Mouse (Mus musculus): ENCODE measurements at regions not wholly inside any gene's neighbourhood (a gene's known extent, or its start where the extent isn't known, plus 50 kb on each side); places are given as distances from the start of the nearest gene placed in this dataset.

DNA sequence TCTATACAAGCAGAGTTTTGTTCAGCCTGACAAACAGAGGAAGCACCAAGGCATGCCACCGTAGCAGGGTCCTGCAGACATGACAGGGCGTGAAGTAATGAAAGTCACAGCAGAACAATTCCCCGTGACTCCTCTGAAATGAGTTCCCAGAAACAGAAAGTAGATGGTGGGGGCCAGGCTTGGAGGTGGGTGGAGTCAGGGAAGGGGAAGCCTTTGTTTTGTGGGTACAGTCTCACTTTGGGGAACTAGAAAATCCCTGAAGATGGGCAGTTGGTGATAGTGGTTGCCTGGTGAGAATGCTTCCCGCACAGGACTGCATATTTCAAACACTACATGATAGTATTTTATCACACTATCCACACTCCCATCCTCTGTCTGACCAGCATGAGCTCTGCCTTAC lies 100.4 kb upstream of the Afdn start:
- TF ChIP-seq CTCF (IDR thresholded peaks at IDR 0.05; ENCODE audit: control insufficient read depth, insufficient read depth, insufficient read length) (no peak), MYOG (IDR thresholded peaks at IDR 0.05; ENCODE audit: control insufficient read depth, extremely low read depth, insufficient read length) (no peak), MAX (IDR thresholded peaks at IDR 0.05) (no peak), MYOD1 (IDR thresholded peaks at IDR 0.05; ENCODE audit: control insufficient read depth, insufficient read length, low read depth) (no peak), CEBPB (IDR thresholded peaks at IDR 0.05; ENCODE audit: low read depth) (no peak), USF1 (IDR thresholded peaks at IDR 0.05; ENCODE audit: low read depth) (no peak), FOSL1 (IDR thresholded peaks at IDR 0.05; ENCODE audit: insufficient read depth, low read length, poor library complexity, severe bottlenecking) (no peak)
